Mouse (Mus musculus): Measurements from ENCODE around the gene D17H6S53E. TPM values are rescaled to one million over a fixed set of nuclear protein-coding genes. Genes with fewer than 3 reads are reported as not detected.

Gene D17H6S53E
- total and polyA plus RNA-seq, 3 experiments, result 9.3 to 22.1 (median 12.8) TPM

DNA sequence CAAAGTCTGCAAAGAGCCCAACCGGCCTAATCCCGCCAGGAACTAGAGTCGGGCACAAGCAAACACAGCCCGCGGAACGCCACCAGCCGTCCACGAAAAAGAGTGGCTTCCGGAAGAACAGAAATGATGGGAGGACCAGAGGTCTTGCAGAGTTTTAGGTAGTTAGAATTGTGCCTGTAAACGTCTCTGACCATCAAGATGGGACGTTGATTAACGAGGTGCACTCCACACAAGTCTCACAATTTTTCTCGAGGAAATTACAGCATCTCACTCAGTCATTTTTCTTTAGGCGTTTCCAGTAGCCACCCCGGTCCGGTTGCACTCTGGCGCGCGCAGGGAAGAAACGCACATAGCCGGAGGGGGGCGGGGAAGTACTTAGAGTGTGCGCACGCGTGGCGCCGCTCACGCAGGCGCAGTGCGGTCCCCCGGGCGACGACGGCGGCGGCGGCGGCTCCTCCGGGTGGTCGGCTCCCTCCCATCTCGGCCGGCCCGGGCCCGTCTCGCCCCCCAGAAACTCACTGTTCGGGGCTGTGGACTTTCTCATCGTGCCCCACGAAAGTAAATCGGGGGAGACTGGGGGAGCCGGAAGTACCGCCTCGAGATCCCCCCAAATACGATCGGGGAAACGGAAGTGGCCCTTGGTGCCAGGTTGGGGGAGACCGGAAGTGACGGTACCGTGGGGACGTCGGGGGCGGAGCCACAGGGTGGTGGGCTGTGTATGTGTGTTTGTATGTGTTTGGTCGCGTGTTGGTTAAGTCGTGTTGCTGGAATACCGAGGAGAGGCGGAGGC, 8.8 kb downstream of the D17H6S53E start, which contains the start of gene Bag6:
Gene Bag6 (plus strand): TSS at position 378 of the 790 bp plus-strand sequence.
- Histone ChIP-seq H3K4me3 (ENCODE audit: low read depth, low read length) (peak within 1 kb of the TSS; percentile 99), H3K27me3 (ENCODE audit: insufficient read depth, low read length) (no peaks in the 10 kb centered on the region), H3K9me3 (replicated peaks) (no peaks in the 10 kb centered on the region), H3K36me3 (replicated peaks) (peaks cover 57% of the 10 kb centered on the region), H3K4me1 (ENCODE audit: insufficient read depth, low read depth, low read length) (peaks cover 43% of the 10 kb centered on the region)
- ATAC-seq (ENCODE audit: extremely low read depth, insufficient number of reproducible peaks, low FRiP score, poor library complexity, severe bottlenecking), result peak; percentile 74
- TF ChIP-seq TAL1 (conservative IDR thresholded peaks at IDR 0.05; ENCODE audit: low read depth, low read length), result no peak
- TF ChIP-seq CTCF (IDR thresholded peaks at IDR 0.05; ENCODE audit: low read depth, low read length), result no peak
- no peak for TF ChIP-seq POLR2AphosphoS5 (IDR thresholded peaks at IDR 0.05; ENCODE audit: insufficient replicate concordance, low read depth, low read length)
- TF ChIP-seq GATA2 (IDR thresholded peaks at IDR 0.05; ENCODE audit: borderline replicate concordance, low read depth, low read length), result no peak
- no peak for TF ChIP-seq GATA1 (IDR thresholded peaks at IDR 0.05; ENCODE audit: borderline replicate concordance, low read length)
- peak; percentile 89 for DNase-seq (ENCODE audit: low spot score)

DNA sequence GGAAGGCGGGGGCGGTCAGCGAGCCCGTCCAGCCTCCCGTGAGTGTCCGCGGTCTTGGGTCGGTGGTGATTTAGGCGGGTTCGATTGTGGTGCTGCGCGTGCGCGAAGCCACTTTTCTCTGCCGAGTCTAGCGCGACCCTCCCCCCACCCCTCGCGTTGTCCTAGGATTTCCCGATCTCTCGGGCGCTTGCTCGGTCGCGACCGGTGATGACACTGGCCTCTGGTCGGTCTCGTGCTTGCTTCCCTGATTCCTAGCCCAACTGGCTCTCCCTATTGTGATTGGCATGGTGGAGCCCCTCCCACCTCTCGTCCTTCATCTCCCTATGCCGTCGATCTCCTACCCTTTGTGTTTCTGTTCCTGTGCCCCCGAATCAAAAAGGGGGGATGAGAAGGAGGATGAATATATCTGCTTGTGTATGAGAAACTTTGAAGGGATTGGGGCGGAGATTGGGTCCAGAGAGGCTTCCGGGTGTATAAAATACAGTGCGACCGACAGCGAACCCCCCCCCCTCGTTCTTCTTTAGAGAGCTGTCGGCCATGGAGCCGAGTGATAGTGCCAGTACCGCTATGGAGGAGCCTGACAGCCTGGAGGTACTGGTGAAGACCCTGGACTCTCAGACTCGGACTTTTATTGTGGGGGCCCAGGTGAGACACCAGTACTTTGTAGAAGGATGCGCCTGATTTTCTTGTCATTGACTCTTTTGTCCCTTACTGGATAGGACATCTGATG, 9.6 kb downstream of the D17H6S53E start:
- no peaks in the 10 kb centered on the region for H3K27me3 ChIP-seq (ENCODE audit: insufficient read depth, low read length)
- peaks cover 49% of the 10 kb centered on the region for H3K4me1 ChIP-seq (ENCODE audit: insufficient read depth, low read depth, low read length)
- DNase-seq (ENCODE audit: low spot score) (peak; percentile 66), ATAC-seq (ENCODE audit: extremely low read depth, insufficient number of reproducible peaks, low FRiP score, poor library complexity, severe bottlenecking) (peak; percentile 51; the same call in 1 of the 2 replicates)
- H3K4me3 ChIP-seq (ENCODE audit: low read depth, low read length), result peak overlapping the region; percentile 99
- H3K36me3 ChIP-seq (replicated peaks), result peaks cover 57% of the 10 kb centered on the region
- no peaks in the 10 kb centered on the region for H3K9me3 ChIP-seq (replicated peaks)
- TF ChIP-seq GATA1 (IDR thresholded peaks at IDR 0.05; ENCODE audit: borderline replicate concordance, low read length) (no peak), CTCF (IDR thresholded peaks at IDR 0.05; ENCODE audit: low read depth, low read length) (no peak), POLR2AphosphoS5 (IDR thresholded peaks at IDR 0.05; ENCODE audit: insufficient replicate concordance, low read depth, low read length) (no peak), GATA2 (IDR thresholded peaks at IDR 0.05; ENCODE audit: borderline replicate concordance, low read depth, low read length) (no peak), TAL1 (conservative IDR thresholded peaks at IDR 0.05; ENCODE audit: low read depth, low read length) (no peak)

DNA sequence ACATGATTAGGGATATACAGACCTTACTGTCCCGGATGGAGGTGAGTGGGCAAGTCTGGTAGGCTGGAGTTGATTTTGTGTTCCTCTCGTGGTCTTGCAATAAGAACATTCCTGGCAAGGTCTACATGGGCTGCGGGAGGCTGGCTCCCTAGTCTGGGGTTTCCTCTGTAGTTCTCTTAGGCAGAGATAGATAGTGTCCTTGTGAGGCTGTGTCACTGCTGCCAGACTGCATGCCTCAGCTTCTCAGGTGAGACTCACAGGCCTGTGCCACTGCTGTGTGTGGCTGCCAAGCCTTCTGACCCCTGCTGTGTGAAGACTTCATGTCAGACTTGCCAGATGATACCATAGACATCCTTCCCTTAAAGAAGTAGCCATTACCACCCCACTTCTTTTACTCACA, 13.1 kb downstream of the D17H6S53E start:
- ATAC-seq (ENCODE audit: extremely low read depth, insufficient number of reproducible peaks, low FRiP score, poor library complexity, severe bottlenecking), result no peak
- no peaks in the 10 kb centered on the region for H3K27me3 ChIP-seq (ENCODE audit: insufficient read depth, low read length)
- no peak for TF ChIP-seq GATA2 (IDR thresholded peaks at IDR 0.05; ENCODE audit: borderline replicate concordance, low read depth, low read length)
- no peak overlapping the region for H3K4me3 ChIP-seq (ENCODE audit: low read depth, low read length)
- peaks cover 47% of the 10 kb centered on the region for H3K4me1 ChIP-seq (ENCODE audit: insufficient read depth, low read depth, low read length)
- DNase-seq (ENCODE audit: low spot score), result no peak
- H3K36me3 ChIP-seq (replicated peaks), result peaks cover 76% of the 10 kb centered on the region
- peaks cover 3% of the 10 kb centered on the region for H3K9me3 ChIP-seq (replicated peaks)

DNA sequence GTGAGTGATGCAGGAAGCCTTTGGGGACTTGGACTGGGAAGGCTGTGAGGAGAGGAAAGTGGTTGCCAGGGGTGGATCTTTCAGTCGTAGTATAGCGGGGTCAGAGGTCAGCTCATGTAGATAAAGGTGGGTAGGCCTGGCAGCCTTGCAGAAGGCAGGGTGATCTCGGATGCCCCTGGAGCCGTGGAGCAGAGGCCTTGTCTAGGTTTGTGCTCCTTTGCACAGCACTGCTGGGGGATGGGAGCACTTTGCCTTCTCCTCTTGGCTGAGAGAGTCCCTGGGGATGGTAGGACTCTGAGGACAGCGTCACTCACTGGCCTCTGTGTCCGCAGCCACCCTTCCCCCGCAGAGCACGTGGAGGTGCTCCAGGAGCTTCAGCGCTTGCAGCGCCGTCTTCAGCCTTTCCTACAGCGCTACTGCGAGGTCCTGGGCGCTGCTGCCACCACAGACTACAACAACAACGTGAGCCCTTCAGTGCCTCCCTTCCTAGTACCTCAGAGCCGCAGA, 14.4 kb downstream of the D17H6S53E start:
- peaks cover 89% of the 10 kb centered on the region for H3K36me3 ChIP-seq (replicated peaks)
- H3K9me3 ChIP-seq (replicated peaks), result peaks cover 3% of the 10 kb centered on the region
- no peaks in the 10 kb centered on the region for H3K27me3 ChIP-seq (ENCODE audit: insufficient read depth, low read length)
- TF ChIP-seq CTCF (IDR thresholded peaks at IDR 0.05; ENCODE audit: low read depth, low read length) (no peak), TAL1 (conservative IDR thresholded peaks at IDR 0.05; ENCODE audit: low read depth, low read length) (no peak), GATA1 (IDR thresholded peaks at IDR 0.05; ENCODE audit: borderline replicate concordance, low read length) (no peak), GATA2 (IDR thresholded peaks at IDR 0.05; ENCODE audit: borderline replicate concordance, low read depth, low read length) (no peak)
- H3K4me3 ChIP-seq (ENCODE audit: low read depth, low read length), result no peak overlapping the region
- peaks cover 48% of the 10 kb centered on the region for H3K4me1 ChIP-seq (ENCODE audit: insufficient read depth, low read depth, low read length)
- no peak for ATAC-seq (ENCODE audit: extremely low read depth, insufficient number of reproducible peaks, low FRiP score, poor library complexity, severe bottlenecking)
- no peak for DNase-seq (ENCODE audit: low spot score)

DNA sequence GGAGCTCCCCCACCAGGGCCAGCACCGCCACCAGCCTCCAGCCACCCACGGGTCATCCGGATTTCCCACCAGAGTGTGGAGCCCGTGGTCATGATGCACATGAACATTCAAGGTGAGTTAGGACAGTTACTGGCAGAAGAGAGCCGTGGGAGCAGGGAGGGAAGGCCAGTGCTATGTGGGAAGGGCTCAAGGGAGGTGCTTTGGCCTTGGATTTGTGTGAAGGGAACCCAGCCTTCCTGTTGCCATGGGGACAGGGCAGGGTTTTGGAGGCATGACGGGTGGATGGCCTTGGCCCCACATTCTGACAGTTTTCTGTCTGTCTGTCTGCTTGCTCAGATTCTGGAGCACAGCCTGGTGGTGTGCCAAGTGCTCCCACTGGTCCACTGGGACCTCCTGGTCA, 15.8 kb downstream of the D17H6S53E start:
- H3K27me3 ChIP-seq (ENCODE audit: insufficient read depth, low read length), result no peaks in the 10 kb centered on the region
- no peak for DNase-seq (ENCODE audit: low spot score)
- no peak overlapping the region for H3K4me3 ChIP-seq (ENCODE audit: low read depth, low read length)
- peaks cover 100% of the 10 kb centered on the region for H3K36me3 ChIP-seq (replicated peaks)
- H3K4me1 ChIP-seq (ENCODE audit: insufficient read depth, low read depth, low read length), result peaks cover 43% of the 10 kb centered on the region
- peaks cover 3% of the 10 kb centered on the region for H3K9me3 ChIP-seq (replicated peaks)
- ATAC-seq (ENCODE audit: extremely low read depth, insufficient number of reproducible peaks, low FRiP score, poor library complexity, severe bottlenecking), result no peak
- no peak for TF ChIP-seq GATA1 (IDR thresholded peaks at IDR 0.05; ENCODE audit: borderline replicate concordance, low read length)

DNA sequence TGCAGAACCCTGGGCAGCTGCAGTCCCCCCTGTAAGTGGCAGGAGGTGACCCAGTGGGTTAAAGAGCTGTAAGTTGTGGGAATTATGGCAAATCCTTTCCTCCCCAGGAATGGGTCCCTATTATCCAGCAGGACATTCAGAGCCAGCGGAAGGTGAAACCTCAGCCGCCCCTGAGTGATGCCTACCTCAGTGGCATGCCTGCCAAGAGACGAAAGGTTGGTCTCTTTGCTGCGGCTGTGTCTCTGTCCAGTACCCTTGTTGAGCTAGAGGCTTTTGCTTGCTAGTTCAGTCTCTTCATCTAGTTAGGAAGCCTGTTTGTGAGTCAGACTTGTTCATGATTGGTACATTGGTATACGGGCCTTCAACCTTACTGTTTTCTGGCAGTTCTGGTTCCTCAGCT, 20.0 kb downstream of the D17H6S53E start:
- DNase-seq (ENCODE audit: low spot score), result no peak

More for the DNA sequence above, 20.0 kb downstream of the D17H6S53E start:
- peaks cover 99% of the 10 kb centered on the region for H3K36me3 ChIP-seq (replicated peaks)
- H3K4me3 ChIP-seq (ENCODE audit: low read depth, low read length), result no peak overlapping the region
- no peak for ATAC-seq (ENCODE audit: extremely low read depth, insufficient number of reproducible peaks, low FRiP score, poor library complexity, severe bottlenecking)
- no peaks in the 10 kb centered on the region for H3K27me3 ChIP-seq (ENCODE audit: insufficient read depth, low read length)
- TF ChIP-seq TAL1 (conservative IDR thresholded peaks at IDR 0.05; ENCODE audit: low read depth, low read length) (no peak), POLR2AphosphoS5 (IDR thresholded peaks at IDR 0.05; ENCODE audit: insufficient replicate concordance, low read depth, low read length) (peak; percentile 89; the same call in 1 of the 2 replicates)
- H3K9me3 ChIP-seq (replicated peaks), result peaks cover 3% of the 10 kb centered on the region
- peaks cover 18% of the 10 kb centered on the region; the same call in 1 of the 2 replicates for H3K4me1 ChIP-seq (ENCODE audit: insufficient read depth, low read depth, low read length)
